Comparison of ENCODE assay signal across 20 mouse cellular contexts in genomic region chr6:90928806-90929205, GRCm38 (mm10).
"Had no signal": no experiment of that assay in that cellular context is flagged by ENCODE, and none has a peak within 500 bp of the region (broad histone marks: within the 10 kb centered on the region; RNA-seq: fewer than 3 reads in every experiment).

No protein-coding gene starts in this region.

- H3K9ac ChIP-seq: limb, embryonic 12.5 days; limb, embryonic 15.5 days; liver, embryonic 12.5 days; liver, embryonic 15.5 days; lung, embryonic 15.5 days; midbrain, embryonic 13.5 days; neural tube, embryonic 13.5 days had no signal

- H3K27ac ChIP-seq: limb, embryonic 12.5 days; limb, embryonic 15.5 days; liver, embryonic 12.5 days; liver, embryonic 15.5 days; lung, embryonic 15.5 days; midbrain, embryonic 10.5 days; midbrain, embryonic 13.5 days; neural tube, embryonic 13.5 days had no signal

- H3K27me3 ChIP-seq: limb, embryonic 12.5 days; limb, embryonic 15.5 days; liver, embryonic 15.5 days; lung, embryonic 15.5 days; midbrain, embryonic 13.5 days; neural tube, embryonic 13.5 days had no signal

- H3K4me3 ChIP-seq: limb, embryonic 12.5 days; limb, embryonic 15.5 days; liver, embryonic 12.5 days; liver, embryonic 15.5 days; lung, embryonic 15.5 days; megakaryocyte, embryonic 14.5 days; midbrain, embryonic 10.5 days; midbrain, embryonic 13.5 days; myocyte; neural tube, embryonic 13.5 days had no signal

- DNase-seq: kidney, postnatal 14 days; kidney, postnatal 4 days; left cerebral cortex, postnatal 4 days; lung, adult 18-20 months; lung, postnatal 10 days; lung, postnatal 36 days; retina, postnatal 1 day; thymus, adult 18-20 months; thymus, postnatal 36 days had no signal

- H3K36me3 ChIP-seq: limb, embryonic 12.5 days; limb, embryonic 15.5 days; liver, embryonic 12.5 days; liver, embryonic 15.5 days; lung, embryonic 15.5 days; midbrain, embryonic 10.5 days; midbrain, embryonic 13.5 days; neural tube, embryonic 13.5 days had no signal

- H3K4me2 ChIP-seq: limb, embryonic 12.5 days; limb, embryonic 15.5 days; liver, embryonic 12.5 days; liver, embryonic 15.5 days; lung, embryonic 15.5 days; midbrain, embryonic 13.5 days; neural tube, embryonic 13.5 days had no signal

- H3K4me1 ChIP-seq: limb, embryonic 12.5 days; limb, embryonic 15.5 days; liver, embryonic 12.5 days; liver, embryonic 15.5 days had no signal

- ATAC-seq: liver, embryonic 12.5 days; midbrain, embryonic 13.5 days; midbrain, embryonic 16.5 days had no signal

- H3K9me3 ChIP-seq: limb, embryonic 12.5 days; limb, embryonic 15.5 days; liver, embryonic 12.5 days; liver, embryonic 15.5 days; lung, embryonic 15.5 days; midbrain, embryonic 10.5 days; midbrain, embryonic 13.5 days; neural tube, embryonic 13.5 days had no signal
